ENCODE assay signal across 8 mouse cellular contexts in the genomic region with DNA sequence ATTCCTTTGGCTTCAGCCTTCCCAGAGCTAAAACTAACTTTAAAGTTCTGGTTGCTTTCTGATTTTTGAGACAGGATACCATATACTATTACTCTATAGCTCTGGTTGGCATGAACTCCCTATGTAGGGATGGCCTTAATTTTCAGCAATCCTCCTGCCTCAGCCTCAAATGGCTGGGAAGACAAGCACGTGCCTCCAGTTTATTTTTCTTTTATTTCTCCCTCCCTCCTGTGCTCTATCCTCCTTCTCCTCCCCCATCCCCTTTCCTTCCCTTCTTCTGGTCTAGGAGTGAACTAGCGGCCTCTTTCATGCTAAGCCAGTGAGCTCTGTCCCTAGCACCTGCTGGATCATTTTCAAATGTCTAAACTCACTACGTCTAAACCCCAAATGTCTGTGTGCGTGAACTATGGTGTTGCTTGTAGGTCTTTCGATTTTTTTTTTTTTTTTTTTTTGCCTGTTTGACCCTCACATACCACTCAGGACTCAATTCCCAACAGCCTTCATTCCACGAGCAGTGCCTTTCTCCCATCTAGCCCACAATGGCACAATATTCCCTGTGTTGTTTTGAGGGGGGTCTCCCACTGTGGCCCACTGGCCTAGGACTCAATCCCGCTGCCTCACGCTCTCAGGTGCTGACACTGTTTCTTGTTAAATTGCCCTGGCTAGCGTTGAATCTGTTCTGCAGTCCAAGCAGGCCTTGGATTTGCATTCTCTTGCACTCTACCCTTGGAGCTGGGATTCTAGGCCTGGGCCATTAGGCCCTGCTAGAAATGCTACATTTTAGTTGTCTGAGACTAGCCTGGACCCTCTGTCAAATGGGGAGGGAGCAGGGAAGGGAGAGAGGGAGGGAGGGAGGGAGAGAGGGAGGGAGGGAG. TPM values are rescaled to one million over a fixed set of nuclear protein-coding genes. Genes with fewer than 3 reads are reported as not detected.
DNase-seq lines count a peak whose midpoint lies in the region; ATAC-seq and TF ChIP-seq lines count a peak whose summit lies in the region.

No protein-coding gene starts in this region.

- no peak for TF ChIP-seq RAD21 in MEL (IDR thresholded peaks at IDR 0.05; ENCODE audit: low read depth, low read length)

- DNase-seq in heart, adult 9 months (ENCODE audit: low spot score in 2 of 2) = no peak
- DNase-seq in MEL (ENCODE audit: low read depth, low spot score) = peak; percentile 70
- no peak for DNase-seq in hindbrain, embryonic 11.5 days (ENCODE audit: low spot score)
- DNase-seq in gastrocnemius, postnatal 4 days (ENCODE audit: low spot score in 2 of 2) = no peak
- no peak for DNase-seq in urinary bladder, postnatal 14 days (ENCODE audit: low spot score)

- 64% methylated on average over 9 of the region's 9 CpGs for WGBS in heart, embryonic 15.5 days
- WGBS in hindbrain, embryonic 11.5 days = 42% methylated on average over 9 of the region's 9 CpGs
- 47% methylated on average over 9 of the region's 9 CpGs for WGBS in midbrain, embryonic 13.5 days

- H3K4me1 ChIP-seq in heart, embryonic 15.5 days (replicated peaks) = peaks cover 49% of the 10 kb centered on the region
- peaks cover 0 to 6% of the 10 kb centered on the region in 2 experiments; a peak in 2 of 4 replicates for H3K4me1 ChIP-seq in MEL (ENCODE audit: control insufficient read depth in 1 of 2, insufficient read depth in 2 of 2, low read length in 2 of 2)
- H3K4me1 ChIP-seq in hindbrain, embryonic 11.5 days (replicated peaks; ENCODE audit: control insufficient read depth, insufficient read depth, low read length) = peaks cover 2% of the 10 kb centered on the region; the same call in 1 of the 2 replicates
- H3K4me1 ChIP-seq in midbrain, embryonic 13.5 days (replicated peaks) = peaks cover 39% of the 10 kb centered on the region

- peak overlapping the region; percentile 61 for H3K4me3 ChIP-seq in heart, embryonic 15.5 days
- peak overlapping the region; percentile 44 to 84 for H3K4me3 ChIP-seq in MEL (ENCODE audit: control insufficient read depth in 1 of 2, insufficient read depth in 1 of 2, low read depth in 2 of 2, low read length in 2 of 2)
- H3K4me3 ChIP-seq in hindbrain, embryonic 11.5 days (ENCODE audit: low read depth, low read length) = peak overlapping the region; percentile 75
- H3K4me3 ChIP-seq in midbrain, embryonic 13.5 days (replicated peaks) = peak overlapping the region; percentile 93

- peak overlapping the region; percentile 82 for H3K27ac ChIP-seq in heart, embryonic 15.5 days
- peak overlapping the region; percentile 17 for H3K27ac ChIP-seq in MEL (ENCODE audit: control insufficient read depth, low read depth, low read length)
- H3K27ac ChIP-seq in hindbrain, embryonic 11.5 days (ENCODE audit: low read depth, low read length) = no peak overlapping the region
- no peak overlapping the region for H3K27ac ChIP-seq in midbrain, embryonic 13.5 days

- ATAC-seq in heart, embryonic 15.5 days (replicated peaks; ENCODE audit: insufficient number of reproducible peaks, insufficient read depth, low FRiP score, low read depth) = no peak
- no peak for ATAC-seq in hindbrain, embryonic 11.5 days (ENCODE audit: low FRiP score)
- ATAC-seq in midbrain, embryonic 13.5 days = no peak
- no peak for ATAC-seq in frontal cortex, adult (ENCODE audit: low TSS enrichment)

- no peaks in the 10 kb centered on the region for H3K27me3 ChIP-seq in heart, embryonic 15.5 days
- no peaks in the 10 kb centered on the region for H3K27me3 ChIP-seq in MEL (ENCODE audit: control insufficient read depth in 1 of 2, insufficient read depth in 2 of 2, low read length in 2 of 2)
- no peaks in the 10 kb centered on the region for H3K27me3 ChIP-seq in hindbrain, embryonic 11.5 days (ENCODE audit: control insufficient read depth, insufficient read depth, low read length)
- no peaks in the 10 kb centered on the region for H3K27me3 ChIP-seq in midbrain, embryonic 13.5 days

- no peak for TF ChIP-seq EP300 in MEL (IDR thresholded peaks at IDR 0.05; ENCODE audit: low read depth in 1 of 2, low read length in 2 of 2)

- H3K9ac ChIP-seq in heart, embryonic 15.5 days = peak overlapping the region; percentile 65
- peak overlapping the region; percentile 70 for H3K9ac ChIP-seq in MEL (ENCODE audit: control insufficient read depth, low read depth, low read length, poor library complexity, severe bottlenecking)
- H3K9ac ChIP-seq in hindbrain, embryonic 11.5 days (ENCODE audit: low read depth, low read length) = peak overlapping the region; percentile 55
- peak overlapping the region; percentile 67; the same call in 1 of the 2 replicates for H3K9ac ChIP-seq in midbrain, embryonic 13.5 days (replicated peaks)

- TF ChIP-seq POLR2A in MEL (IDR thresholded peaks at IDR 0.05; ENCODE audit: control insufficient read depth in 1 of 2, insufficient read depth in 1 of 2, low read depth in 1 of 2, low read length in 2 of 2, poor library complexity in 1 of 2) = no peak

- peak overlapping the region; percentile 90 for H3K4me2 ChIP-seq in heart, embryonic 15.5 days
- H3K4me2 ChIP-seq in hindbrain, embryonic 11.5 days (replicated peaks; ENCODE audit: low read depth, low read length) = peak overlapping the region; percentile 68
- H3K4me2 ChIP-seq in midbrain, embryonic 13.5 days (replicated peaks) = peak overlapping the region; percentile 69

- no peaks in the 10 kb centered on the region for H3K9me3 ChIP-seq in heart, embryonic 15.5 days (replicated peaks)
- no peaks in the 10 kb centered on the region for H3K9me3 ChIP-seq in MEL (replicated peaks; ENCODE audit: insufficient read depth, low read length)
- H3K9me3 ChIP-seq in hindbrain, embryonic 11.5 days (ENCODE audit: control insufficient read depth, low read length) = no peaks in the 10 kb centered on the region
- no peaks in the 10 kb centered on the region for H3K9me3 ChIP-seq in midbrain, embryonic 13.5 days

- H3K36me3 ChIP-seq in heart, embryonic 15.5 days = no peaks in the 10 kb centered on the region
- peaks cover 0 to 5% of the 10 kb centered on the region in 2 experiments; a peak in 1 of 4 replicates for H3K36me3 ChIP-seq in MEL (ENCODE audit: control insufficient read depth in 1 of 2, insufficient read depth in 2 of 2, low read length in 2 of 2)
- no peaks in the 10 kb centered on the region for H3K36me3 ChIP-seq in hindbrain, embryonic 11.5 days (ENCODE audit: control insufficient read depth, insufficient read depth, low read length)
- H3K36me3 ChIP-seq in midbrain, embryonic 13.5 days = no peaks in the 10 kb centered on the region

- H3K79me2 ChIP-seq in MEL (ENCODE audit: control insufficient read depth, insufficient read depth, low read length, poor library complexity) = peaks cover 10% of the 10 kb centered on the region; the same call in 1 of the 2 replicates

- no peak for TF ChIP-seq CTCF in MEL (IDR thresholded peaks at IDR 0.05 in 2 of 3, conservative IDR thresholded peaks at IDR 0.05 in 1 of 3; ENCODE audit: control insufficient read depth in 1 of 3, insufficient read depth in 1 of 3, low read depth in 2 of 3, low read length in 3 of 3, poor library complexity in 1 of 3, severe bottlenecking in 1 of 3)

RNA-seq across cellular contexts. Expression of a gene that starts 5.0 kb away (rescaled TPM):
- polyA plus RNA-seq in heart, embryonic 15.5 days (2015; fragmentation: Nextera tagmentation; extraction: Ambion mirVana) = 10.5 and 11.7 TPM in 2 replicates
- total RNA-seq in MEL (2012; rRNA removed) = 9.2 and 10.2 TPM in 2 replicates
- 1 to 10 TPM in 1 of 2 experiments, not detected in 1; 9.3 TPM for polyA plus RNA-seq in MEL (2012; ENCODE audit: insufficient read depth in 1 of 2, insufficient read length in 2 of 2, low read depth in 1 of 2, low replicate concordance in 2 of 2, missing spikeins in 1 of 2)
- polyA plus RNA-seq in hindbrain, embryonic 11.5 days (2014; fragmentation: Nextera tagmentation; extraction: Ambion mirVana) = 9.8 and 11.6 TPM in 2 replicates
- polyA plus RNA-seq in midbrain, embryonic 13.5 days (2015; fragmentation: Nextera tagmentation; extraction: Ambion mirVana) = 11.3 and 13.5 TPM in 2 replicates
- total RNA-seq in gastrocnemius, postnatal 4 days (2021) = 10 to 100 TPM; 14.6 to 14.9 TPM

RNA-seq across cellular contexts. Expression of a gene that starts 6.1 kb away (rescaled TPM):
- 37.0 and 40.9 TPM in 2 replicates for polyA plus RNA-seq in heart, embryonic 15.5 days (2015; fragmentation: Nextera tagmentation; extraction: Ambion mirVana)
- 44.8 and 47.0 TPM in 2 replicates for total RNA-seq in MEL (2012; rRNA removed)
- 10 to 100 TPM in 1 of 2 experiments, not detected in 1; 79.5 TPM for polyA plus RNA-seq in MEL (2012; ENCODE audit: insufficient read depth in 1 of 2, insufficient read length in 2 of 2, low read depth in 1 of 2, low replicate concordance in 2 of 2, missing spikeins in 1 of 2)
- polyA plus RNA-seq in hindbrain, embryonic 11.5 days (2014; fragmentation: Nextera tagmentation; extraction: Ambion mirVana) = 52.4 and 54.6 TPM in 2 replicates
- 31.7 and 42.5 TPM in 2 replicates for polyA plus RNA-seq in midbrain, embryonic 13.5 days (2015; fragmentation: Nextera tagmentation; extraction: Ambion mirVana)
- total RNA-seq in gastrocnemius, postnatal 4 days (2021) = 10 to 100 TPM; 11.7 to 14.3 TPM

RNA-seq across cellular contexts. Expression of a gene that starts 19.0 kb away (rescaled TPM):
- 64.3 and 92.4 TPM in 2 replicates for polyA plus RNA-seq in heart, embryonic 15.5 days (2015; fragmentation: Nextera tagmentation; extraction: Ambion mirVana)
- total RNA-seq in MEL (2012; rRNA removed) = 120 and 124 TPM in 2 replicates
- 100 to 1,000 TPM; 159 to 170 TPM for polyA plus RNA-seq in MEL (2012; ENCODE audit: insufficient read depth in 1 of 2, insufficient read length in 2 of 2, low read depth in 1 of 2, low replicate concordance in 2 of 2, missing spikeins in 1 of 2)
- 131 and 141 TPM in 2 replicates for polyA plus RNA-seq in hindbrain, embryonic 11.5 days (2014; fragmentation: Nextera tagmentation; extraction: Ambion mirVana)
- polyA plus RNA-seq in midbrain, embryonic 13.5 days (2015; fragmentation: Nextera tagmentation; extraction: Ambion mirVana) = 61.3 and 62.6 TPM in 2 replicates
- total RNA-seq in gastrocnemius, postnatal 4 days (2021) = 10 to 100 TPM; 25.6 TPM

RNA-seq across cellular contexts. Expression of a gene that starts 23.8 kb away (rescaled TPM):
- 82.2 and 96.4 TPM in 2 replicates for polyA plus RNA-seq in heart, embryonic 15.5 days (2015; fragmentation: Nextera tagmentation; extraction: Ambion mirVana)
- total RNA-seq in MEL (2012; rRNA removed) = 3.3 and 4.2 TPM in 2 replicates
- 10 to 100 TPM in 1 of 2 experiments, not detected in 1; 28.9 TPM for polyA plus RNA-seq in MEL (2012; ENCODE audit: insufficient read depth in 1 of 2, insufficient read length in 2 of 2, low read depth in 1 of 2, low replicate concordance in 2 of 2, missing spikeins in 1 of 2)
- 85.1 and 98.1 TPM in 2 replicates for polyA plus RNA-seq in hindbrain, embryonic 11.5 days (2014; fragmentation: Nextera tagmentation; extraction: Ambion mirVana)
- 175 and 188 TPM in 2 replicates for polyA plus RNA-seq in midbrain, embryonic 13.5 days (2015; fragmentation: Nextera tagmentation; extraction: Ambion mirVana)
- 10 to 100 TPM; 61.1 to 70.4 TPM for total RNA-seq in gastrocnemius, postnatal 4 days (2021)

RNA-seq across cellular contexts. Expression of a gene that starts 30.5 kb away (rescaled TPM):
- 16.1 and 25.2 TPM in 2 replicates for polyA plus RNA-seq in heart, embryonic 15.5 days (2015; fragmentation: Nextera tagmentation; extraction: Ambion mirVana)
- total RNA-seq in MEL (2012; rRNA removed) = 4.5 and 5.6 TPM in 2 replicates
- polyA plus RNA-seq in MEL (2012; ENCODE audit: insufficient read depth in 1 of 2, insufficient read length in 2 of 2, low read depth in 1 of 2, low replicate concordance in 2 of 2, missing spikeins in 1 of 2) = 10 to 100 TPM in 1 of 2 experiments, not detected in 1; 34.9 TPM
- 5.6 and 7.4 TPM in 2 replicates for polyA plus RNA-seq in hindbrain, embryonic 11.5 days (2014; fragmentation: Nextera tagmentation; extraction: Ambion mirVana)
- 8.6 and 10.5 TPM in 2 replicates for polyA plus RNA-seq in midbrain, embryonic 13.5 days (2015; fragmentation: Nextera tagmentation; extraction: Ambion mirVana)
- total RNA-seq in gastrocnemius, postnatal 4 days (2021) = 10 to 100 TPM; 32.1 to 49.3 TPM

Comparison
In these comparisons a context has a peak if more than half of its experiments do, and no peak if none do; other contexts are left out.
1. H3K27ac ChIP-seq: peak in heart, embryonic 15.5 days (single experiment) and MEL (single experiment); none in hindbrain, embryonic 11.5 days (single experiment) and midbrain, embryonic 13.5 days (single experiment).
2. Peak in every context shown above with its lines, with median percentiles within 50 percentile points of each other: H3K4me2 ChIP-seq, H3K4me3 ChIP-seq and H3K9ac ChIP-seq.